Mouse (Mus musculus): ENCODE data around the gene Glra2. TPM values are rescaled to one million over a fixed set of nuclear protein-coding genes. Genes with fewer than 3 reads are reported as not detected.
"Not testable (repeated sequence)": the region's sequence is repeated elsewhere in the genome, so short reads cannot be mapped to it uniquely, and the experiment has no call there.

Glra2 gene
- total RNA-seq (2021): 10 to 100 TPM; 16.6 to 16.7 TPM
- long read RNA-seq, experiment 1, partial matches to known transcripts: 1 of 3 reads
- long read RNA-seq, experiment 1, other reads (novel, unspliced or antisense): 2 of 3 reads
- long read RNA-seq, experiment 2, partial matches to known transcripts: 0 of 1 reads
- long read RNA-seq, experiment 2, other reads (novel, unspliced or antisense): 1 of 1 reads

- peak; percentile 3 to 32 for DNase-seq (ENCODE audit: low spot score in 2 of 2)
These were observed at the start of gene Glra2 for GRCm38 (mm10) chrX:165326939-165327698. Gene Glra2, minus strand, starts transcription at chrX:165327393.

- peak; percentile 6 to 29 for DNase-seq (ENCODE audit: low spot score in 2 of 2)
These were observed 35.6 kb upstream of the Glra2 start for GRCm38 (mm10) chrX:165362798-165363197.

GRCm38 (mm10) chrX:165344611-165345010, 17.4 kb upstream of the Glra2 start:
- no peak for DNase-seq (ENCODE audit: low spot score in 2 of 2)

GRCm38 (mm10) chrX:165327699-165328333, 623 bp upstream of the Glra2 start:
- DNase-seq (ENCODE audit: low spot score in 2 of 2): peak; percentile 52 to 69

GRCm38 (mm10) chrX:165193550-165193949, 133.6 kb downstream of the Glra2 start:
- DNase-seq (ENCODE audit: low spot score in 2 of 2): peak in 1 of 2 experiments; percentile 33

- no peak for DNase-seq (ENCODE audit: low spot score in 2 of 2)
These were observed 136.0 kb downstream of the Glra2 start for GRCm38 (mm10) chrX:165191170-165191569.

GRCm38 (mm10) chrX:165182948-165183347, 144.2 kb downstream of the Glra2 start:
- not testable (repeated sequence) for DNase-seq (ENCODE audit: low spot score in 2 of 2)

- DNase-seq (ENCODE audit: low spot score in 2 of 2): no peak
These were observed 170.6 kb downstream of the Glra2 start for GRCm38 (mm10) chrX:165156549-165156948.

GRCm38 (mm10) chrX:165104171-165104570, 223.0 kb downstream of the Glra2 start:
- no peak for DNase-seq (ENCODE audit: low spot score in 2 of 2)
